Mouse (Mus musculus) kidney, embryonic 15.5 days (tissue): ENCODE data around the gene Syt6. TPM values are rescaled to one million over a fixed set of nuclear protein-coding genes. Genes with fewer than 3 reads are reported as not detected.

Experiments used
- ATAC-seq: fragments of 200-750 bp; cut with Nextera tagmentation; replicated peaks from 2 replicates; pipeline ENCODE4 v1.8.0; 2017; ENCODE audit warnings: moderate TSS enrichment; ENCODE audit not compliant: low FRiP score
- H3K27ac ChIP-seq: fragments of 300-500 bp; sonication (generic); 2 replicates; pipeline ENCODE4 v1.5.1; 2015; ENCODE audit warnings: mild to moderate bottlenecking, inconsistent platforms
- H3K27me3 ChIP-seq: fragments of 300-500 bp; sonication (generic); 2 replicates; pipeline ENCODE4 v1.6.1; 2015; ENCODE audit warnings: inconsistent platforms
- H3K36me3 ChIP-seq: fragments of 300-500 bp; sonication (generic); 2 replicates; pipeline ENCODE4 v1.6.1; 2015; ENCODE audit warnings: inconsistent platforms
- H3K4me1 ChIP-seq: fragments of 300-500 bp; sonication (generic); 2 replicates; pipeline ENCODE4 v1.6.1; 2015; ENCODE audit warnings: inconsistent platforms
- H3K4me2 ChIP-seq: fragments of 300-500 bp; sonication (generic); 2 replicates; pipeline ENCODE4 v1.6.1; 2015; ENCODE audit warnings: moderate library complexity, mild to moderate bottlenecking, inconsistent platforms
- H3K4me3 ChIP-seq: fragments of 300-500 bp; sonication (generic); replicated peaks from 2 replicates; pipeline ENCODE4 v1.5.1; 2015; ENCODE audit warnings: mild to moderate bottlenecking, inconsistent platforms
- H3K9ac ChIP-seq: fragments of 300-500 bp; sonication (generic); 2 replicates; pipeline ENCODE4 v1.6.1; 2015; ENCODE audit warnings: mild to moderate bottlenecking, inconsistent platforms
- H3K9me3 ChIP-seq: fragments of 300-500 bp; sonication (generic); replicated peaks from 2 replicates; pipeline ENCODE4 v1.6.1; 2016; ENCODE audit warnings: inconsistent platforms
- WGBS: fragments of 180-500 bp; shearing (Covaris S2); methylation state at CpG from one replicate; pipeline ENCODE4 v1.1.7; 2015; ENCODE audit warnings: mixed read lengths; 5-methylcytosine and 5-hydroxymethylcytosine counted together
- polyA plus RNA-seq: library from polyadenylated mRNA; unstranded; fragments of >200 nt; fragmentation: Nextera tagmentation; extraction: Ambion mirVana; gene quantifications from 2 replicates; pipeline ENCODE4 v1.2.1, GENCODE M21; 2015

The Syt6 gene
- polyA plus RNA-seq, 1 experiment from 2014 or later: 0.17 TPM

- Histone ChIP-seq H3K9ac (no peak overlapping the region), H3K36me3 (no peaks in the 10 kb centered on the region), H3K27me3 (peaks cover 77% of the 10 kb centered on the region), H3K4me3 (no peak overlapping the region), H3K4me2 (no peak overlapping the region), H3K9me3 (no peaks in the 10 kb centered on the region), H3K27ac (no peak overlapping the region), H3K4me1 (peaks cover 25% of the 10 kb centered on the region)
- peak; percentile 73 for ATAC-seq
- 1% methylated on average over 14 of the region's 14 CpGs for WGBS
These were observed 1.3 kb upstream of the Syt6 start for GRCm38 (mm10) chr3:103573791-103574166.

GRCm38 (mm10) chr3:103574566-103575155 is 370 bp upstream of the Syt6 start:
- no peaks in the 10 kb centered on the region for H3K36me3 ChIP-seq
- no peak overlapping the region for H3K9ac ChIP-seq
- no peak for ATAC-seq
- peak overlapping the region; percentile 94; the same call in 1 of the 2 replicates for H3K4me2 ChIP-seq
- H3K4me1 ChIP-seq: peaks cover 25% of the 10 kb centered on the region
- H3K9me3 ChIP-seq: no peaks in the 10 kb centered on the region
- WGBS: 9% methylated on average over 22 of the region's 22 CpGs
- no peak overlapping the region for H3K27ac ChIP-seq
- peak overlapping the region; percentile 54 for H3K4me3 ChIP-seq
- H3K27me3 ChIP-seq: peaks cover 79% of the 10 kb centered on the region

GRCm38 (mm10) chr3:103575893-103576641 is 1.0 kb downstream of the Syt6 start:
- Histone ChIP-seq H3K9ac (peak overlapping the region; percentile 30), H3K4me1 (peaks cover 25% of the 10 kb centered on the region), H3K4me3 (peak overlapping the region; percentile 54), H3K27ac (no peak overlapping the region), H3K4me2 (peak overlapping the region; percentile 94), H3K36me3 (no peaks in the 10 kb centered on the region), H3K27me3 (peaks cover 85% of the 10 kb centered on the region), H3K9me3 (no peaks in the 10 kb centered on the region)
- no peak; the same call in 1 of the 2 replicates for ATAC-seq
- WGBS: under 1% methylated on average over 67 of the region's 69 CpGs

GRCm38 (mm10) chr3:103587136-103587535 is 12.1 kb downstream of the Syt6 start:
- no peak overlapping the region for H3K9ac ChIP-seq
- no peaks in the 10 kb centered on the region for H3K36me3 ChIP-seq
- no peak for ATAC-seq
- no peak overlapping the region for H3K27ac ChIP-seq
- 0 out of 2 replicates have a peak, but pooled peaks cover 4% of the 10 kb centered on the region for H3K27me3 ChIP-seq
- no peaks in the 10 kb centered on the region for H3K9me3 ChIP-seq
- H3K4me2 ChIP-seq: no peak overlapping the region
- no peak overlapping the region for H3K4me3 ChIP-seq
- WGBS: 93% methylated on average over 17 of the region's 17 CpGs
- H3K4me1 ChIP-seq: no peaks in the 10 kb centered on the region

GRCm38 (mm10) chr3:103587672-103588071 is 12.6 kb downstream of the Syt6 start:
- ATAC-seq: no peak
- WGBS: 87% methylated on average over 5 of the region's 5 CpGs

GRCm38 (mm10) chr3:103589636-103590035 is 14.6 kb downstream of the Syt6 start:
- Histone ChIP-seq H3K9ac (no peak overlapping the region), H3K9me3 (no peaks in the 10 kb centered on the region), H3K4me1 (no peaks in the 10 kb centered on the region), H3K27me3 (no peaks in the 10 kb centered on the region), H3K36me3 (no peaks in the 10 kb centered on the region), H3K27ac (no peak overlapping the region), H3K4me2 (no peak overlapping the region), H3K4me3 (no peak overlapping the region)
- no peak for ATAC-seq
- 64% methylated on average over 5 of the region's 5 CpGs for WGBS

More at GRCm38 (mm10) chr3:103587672-103588071, 12.6 kb downstream of the Syt6 start:
- Histone ChIP-seq H3K9me3 (no peaks in the 10 kb centered on the region), H3K27me3 (0 out of 2 replicates have a peak, but pooled peaks cover 4% of the 10 kb centered on the region), H3K4me1 (no peaks in the 10 kb centered on the region), H3K4me2 (no peak overlapping the region), H3K9ac (no peak overlapping the region), H3K27ac (no peak overlapping the region), H3K36me3 (no peaks in the 10 kb centered on the region), H3K4me3 (no peak overlapping the region)

GRCm38 (mm10) chr3:103592636-103593035 is 17.6 kb downstream of the Syt6 start:
- 92% methylated on average over 5 of the region's 5 CpGs for WGBS
- Histone ChIP-seq H3K4me1 (no peaks in the 10 kb centered on the region), H3K9ac (no peak overlapping the region), H3K4me2 (no peak overlapping the region), H3K27me3 (no peaks in the 10 kb centered on the region), H3K9me3 (no peaks in the 10 kb centered on the region), H3K4me3 (no peak overlapping the region), H3K27ac (no peak overlapping the region), H3K36me3 (no peaks in the 10 kb centered on the region)
- ATAC-seq: no peak

- WGBS: 65% methylated on average over 5 of the region's 5 CpGs
- H3K4me3 ChIP-seq: no peak overlapping the region
- H3K27me3 ChIP-seq: no peaks in the 10 kb centered on the region
- no peaks in the 10 kb centered on the region for H3K4me1 ChIP-seq
- no peak overlapping the region for H3K4me2 ChIP-seq
- no peak for ATAC-seq
- H3K9me3 ChIP-seq: no peaks in the 10 kb centered on the region
- H3K27ac ChIP-seq: no peak overlapping the region
- H3K9ac ChIP-seq: no peak overlapping the region
- no peaks in the 10 kb centered on the region for H3K36me3 ChIP-seq
These were observed 18.6 kb downstream of the Syt6 start for GRCm38 (mm10) chr3:103593631-103594030.

GRCm38 (mm10) chr3:103595271-103595810 is 20.3 kb downstream of the Syt6 start:
- Histone ChIP-seq H3K9ac (no peak overlapping the region), H3K27ac (no peak overlapping the region), H3K4me2 (no peak overlapping the region), H3K36me3 (no peaks in the 10 kb centered on the region), H3K9me3 (no peaks in the 10 kb centered on the region), H3K4me1 (no peaks in the 10 kb centered on the region), H3K4me3 (no peak overlapping the region), H3K27me3 (no peaks in the 10 kb centered on the region)
- no peak for ATAC-seq
- 84% methylated on average over 7 of the region's 7 CpGs for WGBS

DNA sequence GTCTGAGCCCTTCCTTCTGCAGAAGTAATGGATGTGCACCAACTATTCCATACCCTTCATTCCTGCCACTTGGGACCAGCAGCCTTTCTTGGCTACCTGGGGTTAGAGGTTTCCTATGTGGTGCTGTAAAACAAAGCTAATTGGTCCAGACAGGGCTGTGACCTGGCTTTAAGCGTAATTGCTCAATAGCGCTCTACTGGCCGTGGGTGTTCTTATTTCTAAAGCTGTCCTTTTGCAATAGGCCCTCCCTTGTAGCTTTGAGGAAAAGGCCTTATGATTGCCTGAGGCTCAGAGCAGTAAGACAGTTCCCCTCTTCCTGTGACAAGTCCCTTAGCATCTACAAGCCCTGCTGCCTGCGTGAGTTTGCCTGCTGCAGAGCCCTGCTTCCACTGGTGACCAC is 22.6 kb downstream of the Syt6 start:
- no peak for ATAC-seq
- no peak overlapping the region for H3K4me2 ChIP-seq

GRCm38 (mm10) chr3:103601011-103601410 is 26.0 kb downstream of the Syt6 start:
- H3K9me3 ChIP-seq: no peaks in the 10 kb centered on the region
- WGBS: 42% methylated on average over 7 of the region's 7 CpGs
- ATAC-seq: 0 out of 2 replicates have a peak, but pooled peaks have one; percentile 29
- H3K27ac ChIP-seq: no peak overlapping the region
- H3K27me3 ChIP-seq: no peaks in the 10 kb centered on the region
- no peaks in the 10 kb centered on the region for H3K36me3 ChIP-seq
- no peak overlapping the region for H3K9ac ChIP-seq
- H3K4me2 ChIP-seq: no peak overlapping the region
- no peak overlapping the region for H3K4me3 ChIP-seq
- H3K4me1 ChIP-seq: peaks cover 10% of the 10 kb centered on the region

More for the DNA sequence above, 22.6 kb downstream of the Syt6 start:
- Histone ChIP-seq H3K9me3 (no peaks in the 10 kb centered on the region), H3K4me1 (peaks cover 10% of the 10 kb centered on the region), H3K27ac (no peak overlapping the region), H3K4me3 (no peak overlapping the region), H3K9ac (no peak overlapping the region), H3K27me3 (no peaks in the 10 kb centered on the region), H3K36me3 (no peaks in the 10 kb centered on the region)
- WGBS: 66% methylated on average over 4 of the region's 4 CpGs

- Histone ChIP-seq H3K4me3 (no peak overlapping the region), H3K36me3 (no peaks in the 10 kb centered on the region), H3K9ac (no peak overlapping the region), H3K9me3 (no peaks in the 10 kb centered on the region), H3K4me2 (no peak overlapping the region), H3K27ac (no peak overlapping the region), H3K27me3 (no peaks in the 10 kb centered on the region), H3K4me1 (peaks cover 10% of the 10 kb centered on the region)
- ATAC-seq: no peak
- 74% methylated on average over 1 of the region's 1 CpGs for WGBS
These were observed 26.5 kb downstream of the Syt6 start for GRCm38 (mm10) chr3:103601561-103601960.
